Mouse (Mus musculus) stomach, adult 2 months (tissue): ENCODE measurements around the gene Paqr8. TPM values are rescaled to one million over a fixed set of nuclear protein-coding genes. Genes with fewer than 3 reads are reported as not detected.

ENCODE experiments used
- polyA plus RNA-seq: library from polyadenylated mRNA; depleted of rRNA; stranded (reverse); fragments of >200 nt; gene quantifications from 2 replicates; pipeline ENCODE4 v1.2.3, GENCODE M21; 2012; rRNA removed

Gene Paqr8
- 37.3 and 41.6 TPM in 2 replicates for polyA plus RNA-seq

GRCm38 (mm10) chr1:20890404-20890921 lies at the start of gene Paqr8:
Gene Paqr8 (plus strand): TSS chr1:20890606.

GRCm38 (mm10) chr1:20951300-20951763 lies 60.9 kb downstream of the Paqr8 start, which contains the start of gene Efhc1:
Gene Efhc1 (plus strand): TSS chr1:20951626.

Other genes starting within 250 kb of the Paqr8 start
- gene Il17a, start 159.7 kb upstream of the Paqr8 start, polyA plus RNA-seq: not detected in 2 replicates
- not detected in 2 replicates for gene Il17f, start 100.0 kb upstream of the Paqr8 start, polyA plus RNA-seq
- 2.9 and 4.2 TPM in 2 replicates for gene Mcm3, start 70.3 kb upstream of the Paqr8 start, polyA plus RNA-seq
- 0.29 and 0.55 TPM in 2 replicates for gene Efhc1, start 61.0 kb downstream of the Paqr8 start, polyA plus RNA-seq
- 1.6 and 1.7 TPM in 2 replicates for gene Tram2, start 188.6 kb downstream of the Paqr8 start, polyA plus RNA-seq